Mouse (Mus musculus): Measurements from ENCODE around the gene Hoxd13. TPM values are rescaled to one million over a fixed set of nuclear protein-coding genes. Genes with fewer than 3 reads are reported as not detected.
A peak's percentile ranks its signal among the peaks of the same experiment; 100 is the strongest.

The Hoxd13 gene
- polyA plus RNA-seq, 1 experiment from 2014 or later, result not detected

- WGBS (ENCODE audit: insufficient replicate concordance), result 18% methylated on average over 7 of the region's 7 CpGs
- TF ChIP-seq CTCF (IDR thresholded peaks at IDR 0.05; ENCODE audit: low read depth), result no peak
- TF ChIP-seq EP300 (IDR thresholded peaks at IDR 0.05; ENCODE audit: low read depth), result no peak
- DNase-seq, result no peak
Observed at GRCm38 (mm10) chr2:74647082-74647864, 20.8 kb upstream of the Hoxd13 start.

DNA sequence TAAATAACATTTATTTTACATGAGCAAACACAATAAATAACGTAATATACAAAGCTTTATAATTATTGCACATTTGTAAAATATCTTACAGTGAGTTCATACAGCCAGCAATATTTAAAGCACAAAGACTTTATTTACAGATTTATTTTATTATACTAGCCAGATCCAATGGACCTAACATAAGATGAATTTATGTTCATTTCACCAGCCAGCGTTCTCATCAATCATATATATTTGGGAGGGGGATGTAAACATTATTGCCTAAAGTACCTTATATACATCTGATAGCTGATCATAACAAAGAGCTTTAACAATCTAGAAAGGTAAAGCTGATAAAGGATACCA is 15.1 kb upstream of the Hoxd13 start:
- 33% methylated on average over 2 of the region's 2 CpGs for WGBS (ENCODE audit: insufficient replicate concordance)
- TF ChIP-seq EP300 (IDR thresholded peaks at IDR 0.05; ENCODE audit: low read depth), result no peak
- TF ChIP-seq CTCF (IDR thresholded peaks at IDR 0.05; ENCODE audit: low read depth), result no peak
- no peak overlapping the region for H3K4me2 ChIP-seq (ENCODE audit: low read depth, low read length)
- ATAC-seq (no peak), DNase-seq (no peak)
- no peak overlapping the region for H3K9ac ChIP-seq (replicated peaks)
- H3K4me1 ChIP-seq (ENCODE audit: insufficient read depth), result peaks cover 15% of the 10 kb centered on the region
- H3K27me3 ChIP-seq (ENCODE audit: insufficient read depth, low read length), result peaks cover 89% of the 10 kb centered on the region
- no peak overlapping the region for H3K27ac ChIP-seq (ENCODE audit: low read depth)
- no peaks in the 10 kb centered on the region for H3K36me3 ChIP-seq (replicated peaks; ENCODE audit: insufficient read depth, low read length)
- H3K4me3 ChIP-seq (ENCODE audit: low read depth, low read length), result no peak overlapping the region
- H3K9me3 ChIP-seq (ENCODE audit: low read length), result no peaks in the 10 kb centered on the region

More at GRCm38 (mm10) chr2:74647082-74647864, 20.8 kb upstream of the Hoxd13 start:
- Histone ChIP-seq H3K4me2 (ENCODE audit: low read depth, low read length) (no peak overlapping the region), H3K27me3 (ENCODE audit: insufficient read depth, low read length) (peaks cover 83% of the 10 kb centered on the region), H3K27ac (ENCODE audit: low read depth) (no peak overlapping the region), H3K9ac (replicated peaks) (no peak overlapping the region), H3K4me1 (ENCODE audit: insufficient read depth) (no peaks in the 10 kb centered on the region), H3K36me3 (replicated peaks; ENCODE audit: insufficient read depth, low read length) (no peaks in the 10 kb centered on the region), H3K9me3 (ENCODE audit: low read length) (no peaks in the 10 kb centered on the region), H3K4me3 (ENCODE audit: low read depth, low read length) (no peak overlapping the region)
- no peak for ATAC-seq

GRCm38 (mm10) chr2:74653781-74654535 is 14.2 kb upstream of the Hoxd13 start:
- no peaks in the 10 kb centered on the region for H3K9me3 ChIP-seq (ENCODE audit: low read length)
- H3K27me3 ChIP-seq (ENCODE audit: insufficient read depth, low read length), result peaks cover 89% of the 10 kb centered on the region
- no peak overlapping the region for H3K9ac ChIP-seq (replicated peaks)
- H3K4me1 ChIP-seq (ENCODE audit: insufficient read depth), result peaks cover 15% of the 10 kb centered on the region
- no peak overlapping the region for H3K27ac ChIP-seq (ENCODE audit: low read depth)
- H3K4me3 ChIP-seq (ENCODE audit: low read depth, low read length), result no peak overlapping the region
- TF ChIP-seq EP300 (IDR thresholded peaks at IDR 0.05; ENCODE audit: low read depth), result no peak
- TF ChIP-seq CTCF (IDR thresholded peaks at IDR 0.05; ENCODE audit: low read depth), result no peak
- no peak overlapping the region for H3K4me2 ChIP-seq (ENCODE audit: low read depth, low read length)
- no peaks in the 10 kb centered on the region for H3K36me3 ChIP-seq (replicated peaks; ENCODE audit: insufficient read depth, low read length)
- DNase-seq (no peak), ATAC-seq (no peak)
- WGBS (ENCODE audit: insufficient replicate concordance), result 13% methylated on average over 17 of the region's 17 CpGs

DNA sequence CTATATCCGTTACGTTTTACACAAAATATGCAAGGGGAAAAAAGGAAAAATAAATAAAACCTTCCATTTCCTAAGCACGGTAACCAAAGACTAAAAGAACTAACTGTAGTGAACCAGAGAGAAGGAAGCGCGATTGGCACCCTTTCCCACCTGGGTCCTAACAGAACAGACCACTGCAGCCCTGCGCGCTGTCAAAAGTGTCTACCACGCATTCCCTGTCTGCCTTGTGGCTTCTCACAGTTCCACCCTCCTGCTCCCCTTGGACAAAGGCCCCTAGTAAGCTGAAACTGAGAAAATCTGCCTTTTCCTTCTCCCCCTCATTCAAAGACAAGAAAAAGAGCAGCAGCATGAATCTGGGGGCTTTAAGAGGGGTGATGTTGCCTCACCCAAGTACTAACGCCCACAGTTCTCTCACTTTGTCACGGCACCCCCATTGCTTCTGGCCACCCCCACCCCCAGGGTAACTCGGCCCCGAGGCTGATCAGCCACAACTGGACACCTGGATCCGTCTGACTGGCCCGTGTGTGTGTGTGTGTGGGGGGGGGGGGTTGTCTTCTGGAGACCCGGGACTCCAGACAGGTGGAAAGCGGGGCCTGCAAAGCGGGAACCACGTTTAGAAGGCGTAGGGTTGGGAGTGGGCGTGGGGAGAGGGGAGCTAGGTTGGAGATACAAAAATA is 13.2 kb upstream of the Hoxd13 start:
- H3K9ac ChIP-seq (replicated peaks), result no peak overlapping the region
- H3K27me3 ChIP-seq (ENCODE audit: insufficient read depth, low read length), result peaks cover 89% of the 10 kb centered on the region
- no peak overlapping the region for H3K4me2 ChIP-seq (ENCODE audit: low read depth, low read length)
- ATAC-seq, result no peak; the same call in 1 of the 2 replicates
- no peak for DNase-seq
- no peak overlapping the region for H3K27ac ChIP-seq (ENCODE audit: low read depth)
- 12% methylated on average over 20 of the region's 20 CpGs for WGBS (ENCODE audit: insufficient replicate concordance)
- peak overlapping the region; percentile 44 for H3K4me3 ChIP-seq (ENCODE audit: low read depth, low read length)
- H3K4me1 ChIP-seq (ENCODE audit: insufficient read depth), result peaks cover 15% of the 10 kb centered on the region
- no peaks in the 10 kb centered on the region for H3K36me3 ChIP-seq (replicated peaks; ENCODE audit: insufficient read depth, low read length)
- H3K9me3 ChIP-seq (ENCODE audit: low read length), result no peaks in the 10 kb centered on the region
- TF ChIP-seq EP300 (IDR thresholded peaks at IDR 0.05; ENCODE audit: low read depth) (no peak), CTCF (IDR thresholded peaks at IDR 0.05; ENCODE audit: low read depth) (no peak)

GRCm38 (mm10) chr2:74655420-74655781 is 12.7 kb upstream of the Hoxd13 start:
- H3K27me3 ChIP-seq (ENCODE audit: insufficient read depth, low read length), result peaks cover 88% of the 10 kb centered on the region
- peak overlapping the region; percentile 44 for H3K4me3 ChIP-seq (ENCODE audit: low read depth, low read length)
- no peaks in the 10 kb centered on the region for H3K9me3 ChIP-seq (ENCODE audit: low read length)
- under 1% methylated on average over 24 of the region's 47 CpGs for WGBS (ENCODE audit: insufficient replicate concordance)
- H3K27ac ChIP-seq (ENCODE audit: low read depth), result no peak overlapping the region
- H3K4me2 ChIP-seq (ENCODE audit: low read depth, low read length), result peak overlapping the region; percentile 60
- H3K4me1 ChIP-seq (ENCODE audit: insufficient read depth), result peaks cover 15% of the 10 kb centered on the region
- TF ChIP-seq EP300 (IDR thresholded peaks at IDR 0.05; ENCODE audit: low read depth) (no peak), CTCF (IDR thresholded peaks at IDR 0.05; ENCODE audit: low read depth) (peak; percentile 46)
- H3K36me3 ChIP-seq (replicated peaks; ENCODE audit: insufficient read depth, low read length), result no peaks in the 10 kb centered on the region
- no peak overlapping the region for H3K9ac ChIP-seq (replicated peaks)
- peak; percentile 52 for DNase-seq
- ATAC-seq, result peak; percentile 60

Measured in liver, postnatal 0 days (tissue).